Mouse (Mus musculus) adrenal gland, adult 8-10 months (tissue): ENCODE measurements around the gene Uckl1. TPM values are rescaled to one million over a fixed set of nuclear protein-coding genes. Genes with fewer than 3 reads are reported as not detected.

Source experiments
- DNase-seq: peaks from one replicate; pipeline ENCODE4 v3.0.0; 2022
- total RNA-seq, 4 experiments: library from RNA; stranded (reverse); gene quantifications; 2 replicates each; pipeline ENCODE4 v1.2.4; 2022

The Uckl1 gene
- total RNA-seq, 4 experiments from 2014 or later, result 94.3 to 171 (median 118) TPM

DNA sequence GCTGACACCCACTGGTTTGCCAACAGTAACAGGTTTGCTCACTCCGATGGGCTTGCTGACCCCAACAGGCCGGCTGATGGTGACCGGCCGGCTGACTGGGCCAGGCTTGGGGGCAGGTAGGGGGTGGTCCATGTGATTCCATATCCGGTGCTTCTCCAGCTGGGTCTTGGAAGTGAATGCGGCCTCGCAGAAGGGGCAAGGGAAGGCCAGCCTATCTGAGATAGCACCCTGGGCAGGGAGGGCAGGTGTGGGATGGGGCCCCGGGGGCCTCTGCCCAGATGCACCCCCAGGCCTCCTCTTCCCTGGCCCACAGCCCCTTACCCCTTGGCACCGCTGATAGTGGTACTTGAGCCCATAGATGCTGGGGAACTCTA lies 5.0 kb upstream of the Uckl1 start:
- no peak for DNase-seq

DNA sequence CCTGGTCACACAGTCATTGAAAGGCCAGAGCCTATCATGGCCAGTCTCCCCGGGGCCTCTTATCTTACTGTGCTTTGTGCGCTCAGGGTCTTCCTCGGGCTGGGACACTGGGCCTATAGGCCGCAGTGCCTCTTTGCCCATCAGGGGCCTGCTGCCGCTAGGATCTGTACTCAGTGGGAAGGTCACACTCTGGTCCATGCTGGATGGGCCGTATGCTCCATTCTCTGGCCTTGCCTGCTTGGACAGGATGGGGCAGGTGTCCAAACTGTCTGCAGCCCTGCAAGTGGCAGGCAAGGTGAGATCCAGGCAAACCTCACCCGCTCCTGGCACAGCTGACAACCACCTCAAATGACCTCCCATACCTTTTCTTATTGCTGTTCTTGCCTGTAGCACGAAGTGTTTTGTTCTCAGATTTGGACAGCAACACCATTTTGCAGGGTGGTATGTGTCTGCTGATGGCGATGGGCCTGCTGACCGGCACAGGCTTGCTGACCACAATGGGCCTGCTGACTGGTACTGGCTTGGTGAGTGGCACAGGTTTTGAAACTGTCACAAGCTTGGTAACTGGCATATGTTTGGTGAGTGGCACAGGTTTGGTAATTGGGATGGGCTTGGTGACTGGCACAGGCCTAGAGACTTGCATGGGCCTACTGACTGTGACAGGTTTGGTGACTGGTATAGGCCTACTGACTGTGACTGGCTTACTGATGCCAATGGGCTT lies 4.5 kb upstream of the Uckl1 start:
- DNase-seq, result no peak

DNA sequence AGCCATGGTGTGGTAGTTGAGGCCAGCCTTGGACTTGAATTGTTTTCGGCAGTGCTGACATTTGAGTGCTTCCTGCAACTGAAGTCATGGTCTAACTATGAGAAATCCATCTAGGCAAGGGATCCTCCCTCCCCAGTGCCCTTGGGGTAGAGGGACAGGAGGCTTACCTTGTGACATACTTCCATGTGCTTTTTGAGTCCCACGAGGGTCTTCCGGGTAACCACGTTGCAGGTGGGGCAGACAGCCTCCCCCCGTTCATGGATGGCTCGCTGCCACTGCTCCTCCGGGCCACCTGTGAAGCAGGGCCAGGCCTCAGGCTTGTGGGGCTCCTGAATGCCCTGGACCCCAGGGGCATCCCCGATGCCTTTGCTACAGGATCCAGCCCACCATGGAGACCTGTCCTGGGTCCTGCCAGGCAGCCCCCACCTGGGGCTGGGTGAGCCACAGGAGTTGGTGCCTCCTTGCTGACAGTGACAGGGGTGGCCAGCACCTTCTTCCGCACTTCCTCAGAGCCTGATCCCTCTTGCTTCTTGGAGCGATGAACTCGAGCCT lies 3.6 kb upstream of the Uckl1 start:
- DNase-seq, result no peak

DNA sequence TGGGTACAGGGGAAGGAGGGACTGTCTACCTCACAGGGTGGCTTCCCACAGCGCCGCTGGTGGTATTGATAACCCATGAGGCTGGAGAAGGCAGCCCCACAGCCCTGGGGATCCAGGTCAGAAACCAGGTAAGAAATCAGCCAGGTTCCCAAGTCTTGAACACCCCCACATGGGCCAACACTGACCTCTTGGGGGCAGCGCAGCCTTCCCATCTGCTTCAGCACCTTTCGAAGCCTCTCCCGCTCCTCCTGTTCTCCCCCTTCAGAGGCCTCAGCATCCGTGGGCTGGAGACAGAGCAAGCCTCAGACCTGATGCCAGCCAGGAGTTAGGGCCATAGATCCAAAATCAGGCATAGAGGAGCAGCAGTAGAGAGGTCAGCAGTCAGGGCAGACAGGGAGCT lies 3.1 kb upstream of the Uckl1 start:
- no peak for DNase-seq

DNA sequence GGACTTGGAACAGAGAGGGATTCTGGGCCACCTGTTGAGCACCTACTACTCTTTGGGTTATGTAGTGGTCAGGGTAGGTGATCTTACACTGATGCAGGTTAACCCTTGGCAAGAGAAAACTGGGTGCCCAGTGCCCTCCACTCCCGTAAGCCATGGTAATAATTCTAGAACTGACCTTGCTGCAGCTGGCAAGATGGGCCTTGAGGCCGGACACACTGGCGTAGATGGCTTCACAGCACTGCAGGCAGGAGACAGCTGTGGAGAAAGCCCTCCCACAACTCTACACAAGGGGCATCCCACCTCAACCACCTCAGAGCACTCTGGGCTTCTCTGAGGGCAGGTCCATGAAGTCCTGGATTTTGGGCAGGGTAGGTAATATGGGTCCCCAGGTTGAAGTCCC lies 1.4 kb upstream of the Uckl1 start:
- no peak for DNase-seq

DNA sequence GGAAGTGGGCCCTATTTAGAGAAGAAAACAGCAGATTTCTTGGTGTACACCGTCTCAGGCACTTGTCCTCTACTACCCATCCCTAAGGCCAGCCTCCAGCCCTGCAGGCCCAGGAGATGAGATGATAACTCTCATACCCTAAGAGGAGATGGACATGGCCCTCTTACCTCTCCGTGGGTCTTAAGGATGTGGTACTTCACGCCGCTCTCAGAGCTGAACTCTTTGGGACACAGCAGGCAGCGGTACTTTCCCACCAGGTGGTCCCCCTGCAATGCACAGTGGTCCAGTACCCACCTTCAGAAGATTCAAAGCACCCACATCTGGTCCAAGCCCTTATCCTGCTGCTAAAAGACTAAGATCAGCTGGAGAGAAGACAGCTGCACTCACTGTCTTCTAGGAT lies 814 bp upstream of the Uckl1 start:
- DNase-seq, result no peak

DNA sequence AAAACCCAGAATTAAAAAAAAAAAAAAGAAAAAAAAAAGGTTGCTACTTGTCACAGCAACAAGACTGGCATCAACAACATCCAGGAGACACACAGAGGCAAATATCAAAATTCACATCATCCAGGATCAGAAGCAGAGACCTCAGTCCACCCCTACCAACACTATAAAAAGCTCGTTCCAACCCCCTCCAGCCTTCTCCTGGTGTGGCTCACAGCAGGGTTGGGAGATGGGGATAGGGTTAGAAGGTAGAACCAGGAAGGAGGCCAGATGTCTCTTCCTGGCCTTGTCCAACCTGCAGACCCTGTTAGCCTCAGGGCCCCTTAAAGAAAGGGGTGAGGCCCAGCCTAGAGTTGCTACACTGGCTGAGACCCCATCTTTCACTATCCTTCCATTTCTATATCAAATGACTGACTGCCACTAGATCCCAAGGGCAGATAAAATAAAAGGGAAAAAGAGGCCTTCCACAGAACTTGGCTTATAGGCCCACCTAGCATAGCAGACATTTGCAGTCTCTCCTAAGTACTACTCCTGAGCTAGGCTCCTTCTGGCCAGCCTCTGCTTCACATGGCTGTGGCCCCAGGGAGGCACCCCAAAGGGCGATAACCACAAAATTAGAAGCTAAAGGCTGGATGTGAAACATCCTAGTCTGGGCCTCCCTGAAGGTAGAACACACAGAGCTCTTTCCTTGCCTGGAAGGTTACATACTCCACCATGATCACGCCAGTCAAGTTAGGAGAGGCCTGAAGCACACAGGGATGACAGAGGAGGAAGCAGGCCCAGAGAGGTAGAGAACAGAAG lies 1.0 kb downstream of the Uckl1 start:
- no peak for DNase-seq

DNA sequence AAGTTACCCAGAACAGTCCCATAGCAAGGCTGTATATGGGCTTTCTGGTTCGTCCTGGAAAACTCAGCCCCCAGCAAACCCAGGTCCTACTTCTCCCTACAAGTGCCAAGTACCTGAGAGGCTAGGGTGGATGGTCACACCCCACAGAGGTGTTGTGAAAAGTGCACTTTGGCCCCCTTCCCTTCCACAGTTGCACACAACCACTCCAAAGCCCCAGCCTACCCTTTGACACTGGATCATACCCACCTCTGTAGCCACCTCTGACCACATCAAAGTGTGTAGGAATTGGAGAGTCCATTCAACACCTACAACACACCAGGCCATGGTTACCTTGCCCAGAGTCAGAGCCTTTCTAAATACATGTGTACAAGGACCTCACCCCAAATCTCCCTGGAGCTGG lies 1.8 kb downstream of the Uckl1 start:
- DNase-seq, result no peak

DNA sequence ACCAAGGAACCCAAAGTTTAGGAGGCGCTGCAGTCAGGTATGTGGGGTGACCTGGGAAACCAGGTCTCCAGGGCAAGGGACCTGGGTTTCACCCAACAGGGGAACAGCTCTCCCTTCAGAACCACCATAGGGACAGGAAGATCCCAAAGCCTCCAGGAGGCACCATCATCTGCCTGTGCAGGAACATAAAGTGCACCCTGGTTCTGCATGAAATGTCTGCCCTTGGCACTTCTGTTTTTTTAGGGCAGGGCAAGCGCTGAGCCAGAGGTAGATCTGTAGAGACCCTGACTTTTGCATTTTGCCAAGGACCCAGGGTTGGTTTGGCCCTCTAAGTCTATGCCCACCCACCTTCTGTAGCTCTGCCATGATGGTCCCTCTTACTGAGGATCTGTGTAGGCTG lies 2.3 kb downstream of the Uckl1 start:
- DNase-seq, result no peak

DNA sequence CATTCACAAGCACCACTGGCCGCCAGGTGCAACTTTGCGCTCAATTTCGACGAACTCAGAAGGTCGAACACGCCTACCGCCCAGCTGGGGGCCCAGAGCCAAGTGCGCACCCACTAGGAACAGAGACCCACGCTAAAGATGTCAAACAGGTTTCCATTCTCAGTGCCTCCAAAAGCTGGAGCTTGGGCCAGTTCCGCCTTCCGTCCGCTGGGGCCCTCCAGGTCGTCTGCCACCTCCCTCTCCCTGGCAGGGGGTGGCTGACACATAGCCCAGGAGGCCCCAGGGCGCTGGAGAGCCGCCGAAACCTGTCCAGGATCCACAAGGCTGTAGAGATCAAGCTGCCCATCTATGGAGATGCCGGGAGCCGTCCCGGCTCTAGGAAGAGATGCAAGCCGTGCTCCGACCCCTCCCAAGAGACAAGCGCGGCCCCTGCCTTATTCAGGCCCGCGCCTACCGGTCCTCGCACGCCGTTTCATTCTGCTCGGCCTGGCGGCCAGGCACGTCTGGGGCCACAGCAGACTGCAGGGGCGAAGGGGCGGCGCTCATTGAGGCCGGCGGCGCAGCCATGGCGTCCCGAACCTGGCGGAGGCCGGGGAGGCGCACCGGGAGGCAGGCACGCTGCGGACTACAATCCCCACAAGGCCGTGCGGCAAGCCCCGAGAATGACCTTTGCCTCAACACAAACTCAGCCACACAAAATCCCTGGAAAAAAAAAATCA lies 3.1 kb downstream of the Uckl1 start:
- peak; percentile 83 for DNase-seq

DNA sequence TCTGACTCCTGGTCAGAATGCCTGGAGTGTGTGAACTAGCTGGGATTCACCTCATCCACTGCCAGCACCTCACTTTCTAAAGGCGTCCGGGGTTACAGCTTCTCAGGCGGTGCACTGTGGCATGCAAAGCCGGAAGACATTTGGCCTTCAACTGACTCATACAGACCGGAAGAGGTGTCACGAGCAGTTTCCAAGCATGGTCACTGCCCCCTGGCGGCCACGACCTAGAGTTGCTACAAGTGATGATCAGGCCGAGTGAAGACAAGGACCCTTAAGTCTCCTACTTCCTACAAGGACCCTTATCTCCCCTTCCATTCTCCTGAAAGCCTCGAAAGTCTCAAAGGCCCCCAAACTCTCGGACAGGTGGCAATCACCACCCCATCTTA lies 3.7 kb downstream of the Uckl1 start:
- peak; percentile 84 for DNase-seq

DNA sequence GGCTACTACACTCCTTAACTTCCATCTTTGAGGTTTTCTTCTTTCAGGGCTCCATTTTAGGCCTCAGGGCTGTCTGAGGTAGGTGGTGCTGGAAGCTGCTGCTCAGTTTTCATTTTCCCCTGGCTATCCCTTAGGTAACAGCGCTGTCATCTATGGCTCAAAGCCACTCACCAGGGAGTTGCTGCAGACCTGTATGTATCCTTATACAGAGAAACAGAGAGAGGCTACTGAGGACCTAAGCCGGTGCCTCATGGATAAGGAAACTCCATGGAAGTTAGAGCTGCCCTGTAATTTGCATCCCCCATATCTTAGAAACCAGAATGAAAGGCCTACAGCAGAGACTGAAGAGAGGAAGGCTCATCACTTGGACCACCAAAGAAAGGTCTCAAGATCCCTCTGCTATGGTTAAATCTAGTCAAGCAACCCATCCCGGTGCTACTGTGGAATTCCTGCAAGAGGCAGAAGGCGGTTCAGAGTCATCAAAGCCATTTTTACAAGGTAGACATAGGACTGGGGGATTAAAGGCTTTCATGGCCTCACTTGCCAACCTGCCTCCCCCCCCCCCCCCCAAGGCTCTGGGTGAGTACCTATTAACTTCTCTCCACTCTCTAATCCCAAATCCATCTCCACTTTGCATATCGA lies 4.4 kb downstream of the Uckl1 start:
- no peak for DNase-seq

DNA sequence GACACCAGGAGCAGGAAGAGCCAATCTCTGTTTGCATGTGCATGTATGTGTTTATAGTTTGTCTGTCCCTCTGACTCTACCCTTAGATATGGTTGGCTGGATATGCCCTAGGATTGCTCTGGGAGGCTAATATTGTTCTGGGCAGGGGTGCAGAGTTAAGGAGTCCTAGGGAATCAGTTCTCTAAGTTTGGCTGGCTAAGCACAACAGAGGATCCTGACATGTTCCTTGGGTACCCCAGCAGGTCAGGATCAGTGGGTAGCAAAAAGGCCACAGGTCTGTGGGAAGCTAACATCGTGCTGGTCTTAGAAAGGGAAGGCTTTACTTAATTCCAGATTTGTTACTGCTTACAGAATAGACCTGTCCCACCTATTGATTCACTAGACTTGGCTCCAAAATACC lies 5.0 kb downstream of the Uckl1 start:
- no peak for DNase-seq

DNA sequence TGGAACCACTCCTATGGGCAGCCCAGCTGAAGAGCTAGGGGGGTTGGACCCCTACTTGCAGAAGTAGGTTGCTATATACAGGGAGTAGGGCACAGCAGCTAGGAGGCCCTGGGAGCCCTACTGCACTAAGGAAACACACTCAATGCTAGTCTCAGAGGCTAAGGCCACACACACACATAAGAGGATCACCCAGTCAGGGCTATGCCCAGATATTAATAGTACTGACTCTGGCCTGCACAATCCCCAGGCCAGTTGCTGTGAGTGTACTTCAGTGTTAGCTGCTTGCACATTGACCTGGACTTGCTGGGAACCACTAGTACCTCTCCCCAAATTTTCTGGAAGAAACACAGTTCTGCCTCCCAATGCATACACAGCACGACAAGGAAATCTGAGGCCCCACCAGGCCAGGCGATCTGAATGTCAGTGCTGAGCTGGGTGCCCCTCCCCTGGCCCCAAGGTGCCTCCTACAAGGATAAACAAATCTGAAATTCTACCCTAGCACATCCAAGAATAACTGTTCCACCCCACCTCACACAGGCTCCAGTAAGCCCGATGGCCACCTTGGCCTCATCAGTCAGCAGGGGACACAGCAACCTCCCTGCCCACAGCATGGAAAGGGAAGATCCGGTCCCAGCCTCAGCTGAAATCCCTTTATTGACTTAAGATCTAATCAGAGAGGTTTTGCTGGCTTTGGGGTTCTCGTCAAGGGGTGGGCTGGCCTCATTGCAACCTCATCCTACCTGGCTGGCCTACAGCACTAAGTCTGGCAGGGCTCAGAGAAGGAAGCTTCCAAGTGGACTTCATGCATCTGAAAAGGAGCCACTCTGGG lies 5.7 kb downstream of the Uckl1 start:
- no peak for DNase-seq

DNA sequence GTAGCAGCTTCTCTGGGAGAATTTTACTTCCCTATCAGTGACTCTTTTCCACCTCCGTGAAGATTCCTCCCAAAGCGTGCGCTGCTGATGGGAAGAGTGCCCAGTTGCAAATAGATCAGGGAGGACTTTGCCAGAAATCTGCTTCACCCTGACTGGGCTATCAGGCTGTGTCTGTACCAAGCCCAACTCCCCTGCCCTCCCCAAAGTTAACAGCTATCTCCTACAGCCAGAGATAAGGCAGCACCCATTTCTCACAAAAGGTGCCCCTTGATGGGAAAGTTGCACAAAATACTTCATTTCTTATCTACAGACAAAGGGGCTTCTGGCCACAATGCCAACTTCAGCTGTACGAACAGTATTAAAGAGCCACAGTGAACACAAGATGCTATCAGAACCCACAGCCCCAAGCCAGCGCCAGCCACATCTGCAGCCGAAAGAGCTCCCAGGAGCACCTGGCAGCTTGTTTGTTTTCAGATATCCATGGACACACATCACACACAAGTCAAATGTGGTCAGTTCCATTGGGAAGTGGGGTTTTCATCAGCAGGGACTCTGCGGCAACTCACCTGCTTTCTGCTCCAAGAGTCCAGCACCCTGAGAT lies 6.6 kb downstream of the Uckl1 start:
- no peak for DNase-seq

DNA sequence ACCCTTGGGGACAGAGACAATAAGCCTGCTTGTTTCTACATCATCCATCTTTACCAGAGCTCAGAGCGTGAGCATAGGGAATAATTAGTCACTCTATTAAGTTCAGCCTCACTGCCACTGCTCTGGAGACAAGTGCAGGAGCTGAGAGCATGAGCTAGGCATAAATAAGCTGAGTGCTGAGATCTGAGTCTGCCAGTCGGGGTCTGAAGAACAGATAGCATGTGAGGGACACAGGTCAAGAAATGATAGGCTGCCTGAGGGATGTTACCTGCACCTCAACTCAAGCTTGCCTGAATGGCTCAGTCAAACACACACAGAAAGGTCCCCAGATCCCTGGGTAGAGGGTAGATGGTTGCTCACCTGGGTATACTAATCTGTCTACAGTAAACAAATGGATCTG lies 7.6 kb downstream of the Uckl1 start:
- DNase-seq, result no peak

DNA sequence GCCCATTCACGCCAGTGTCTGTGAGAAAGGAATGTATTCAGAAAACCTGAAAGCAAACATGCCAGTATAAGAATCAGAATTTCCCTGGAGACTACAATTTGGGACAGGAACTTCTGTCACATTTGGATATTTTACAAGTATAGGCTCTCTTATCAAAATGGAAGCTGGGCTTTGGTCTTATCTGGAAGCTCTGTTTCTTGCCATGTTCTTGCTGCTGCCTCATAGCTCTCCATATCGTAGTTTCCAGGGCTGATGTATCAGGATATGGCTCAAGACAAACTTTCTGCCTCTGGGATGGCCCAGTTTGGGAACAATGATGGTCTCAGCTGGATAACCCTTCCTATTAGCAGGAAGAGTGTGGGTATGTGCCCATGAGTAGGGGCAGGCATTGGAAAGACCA lies 8.1 kb downstream of the Uckl1 start:
- DNase-seq, result no peak

DNA sequence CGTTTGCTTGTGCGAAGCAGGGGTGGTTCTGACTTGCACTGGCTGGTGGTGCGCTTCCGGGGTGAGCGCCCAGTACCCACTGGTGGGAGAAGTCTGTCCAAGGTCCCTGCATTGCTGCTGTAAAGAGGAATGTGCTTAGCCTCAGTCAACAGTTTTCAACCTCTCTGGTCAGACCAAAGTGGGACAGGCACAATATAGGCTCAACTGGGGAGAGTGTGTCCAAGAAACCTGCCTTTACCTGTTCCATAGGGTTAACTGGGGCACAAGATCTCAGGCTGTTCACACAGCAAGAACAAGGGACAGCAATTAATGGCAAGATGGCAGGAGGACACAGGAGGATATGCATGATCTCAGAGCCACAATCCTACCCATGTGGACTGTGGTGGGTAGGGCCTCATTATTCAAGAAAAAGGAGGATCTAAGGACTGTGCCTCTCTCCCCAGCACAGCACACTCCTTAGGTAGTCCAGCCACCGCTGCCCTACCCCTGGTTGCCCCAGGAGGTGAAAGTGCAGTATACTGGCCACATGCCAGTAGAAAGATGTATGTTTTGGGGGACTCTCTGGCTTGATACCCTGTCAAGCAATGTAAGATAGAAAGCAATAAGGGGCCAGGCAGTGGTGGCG lies 9.7 kb downstream of the Uckl1 start:
- DNase-seq, result no peak

DNA sequence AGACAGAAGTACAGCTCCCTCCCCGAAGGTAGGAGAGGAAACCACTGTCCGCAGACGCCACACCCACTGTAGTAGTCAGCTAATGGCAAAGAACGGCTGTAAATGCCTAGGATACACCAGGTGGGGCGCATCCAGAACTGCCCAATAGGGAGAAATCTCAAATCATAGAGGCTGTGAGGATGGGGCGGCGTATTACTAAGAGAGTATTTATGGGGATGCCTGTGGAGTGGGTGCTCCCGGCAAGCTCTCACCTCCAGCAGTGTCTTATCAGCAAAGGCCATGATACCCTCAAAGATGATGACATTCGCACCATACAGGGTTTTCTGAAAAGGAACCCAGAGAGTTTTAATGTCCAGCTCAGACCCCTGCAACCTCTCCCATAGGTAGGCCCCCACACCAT lies 10.7 kb downstream of the Uckl1 start:
- DNase-seq, result no peak

DNA sequence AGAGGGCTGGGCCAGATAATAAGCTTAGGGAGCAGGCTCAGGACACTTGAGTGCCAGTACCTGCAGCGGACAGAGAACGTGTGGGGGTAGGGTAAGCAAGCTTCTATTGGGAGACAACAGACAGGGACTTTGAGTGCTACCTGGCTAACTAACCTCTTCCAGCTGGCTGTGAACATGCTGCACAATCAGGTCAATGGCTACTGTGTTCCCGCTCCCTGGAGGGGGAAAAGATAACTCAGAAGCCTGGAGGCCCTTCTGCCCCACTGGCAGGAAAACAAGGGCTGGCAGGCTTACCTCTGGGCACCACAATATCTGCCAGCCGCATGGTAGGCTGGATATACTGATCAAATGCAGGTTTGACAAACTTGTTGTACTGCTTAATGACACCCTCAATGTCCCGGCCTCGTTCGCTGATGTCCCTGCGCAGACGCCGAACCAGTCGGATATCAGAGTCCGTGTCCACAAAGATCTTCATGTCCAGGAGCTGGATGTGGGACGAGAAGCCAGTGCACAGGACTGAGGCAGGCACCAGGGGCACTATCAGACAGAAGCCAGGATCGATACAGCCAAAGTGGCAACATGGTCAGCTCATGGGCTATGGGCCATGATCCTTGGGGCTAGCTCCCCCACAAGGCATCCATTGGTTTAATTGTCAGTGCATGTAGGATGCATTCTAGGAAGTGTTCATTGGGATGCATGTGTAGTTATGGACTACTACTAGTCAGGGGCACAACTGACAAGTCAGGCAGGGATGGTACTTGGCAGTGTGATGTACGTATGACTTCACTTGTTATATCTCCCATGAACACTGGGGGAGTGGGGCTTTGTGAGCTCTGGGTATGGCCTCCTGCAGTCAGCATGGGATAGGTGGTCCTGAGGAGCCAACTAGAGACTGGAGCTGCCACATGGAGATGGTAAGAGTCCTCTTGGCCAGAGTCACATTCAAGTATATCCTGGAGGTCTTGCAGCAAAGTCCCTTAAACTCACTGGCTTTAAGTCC lies 11.5 kb downstream of the Uckl1 start:
- no peak for DNase-seq
